Mouse (Mus musculus) megakaryocyte, embryonic 14.5 days (primary cell): ENCODE results near the gene Taok1.

Experiments
- FLI1 ChIP-seq: IDR thresholded peaks from 2 replicates; pipeline ENCODE4 v1.6.1; 2012; ENCODE audit warnings: low read length, inconsistent platforms, mixed read lengths
- GATA1 ChIP-seq: IDR thresholded peaks from 3 replicates; pipeline ENCODE4 v1.6.1; 2012; ENCODE audit warnings: mixed read lengths, low read length, inconsistent platforms, borderline replicate concordance

DNA sequence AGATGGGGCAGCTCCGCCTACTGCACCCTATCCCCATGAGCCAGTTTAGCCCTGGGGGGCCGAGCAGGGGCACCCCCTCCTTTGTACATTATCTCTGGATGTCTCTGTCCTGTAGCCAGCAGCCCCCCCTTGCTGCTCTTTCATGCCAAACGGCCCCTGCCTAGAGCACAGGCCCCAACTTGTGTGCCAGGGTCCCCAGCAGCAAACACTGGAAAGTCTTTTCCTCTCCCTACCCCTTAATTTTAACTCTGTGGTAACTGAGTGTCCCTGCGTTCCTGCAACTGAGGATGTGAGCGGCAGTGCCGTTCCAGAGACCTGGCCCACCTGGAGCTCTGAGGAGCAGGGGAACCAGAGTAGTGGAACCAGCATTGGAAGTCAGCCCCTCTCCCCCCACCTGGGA, 100.7 kb downstream of the Taok1 start:
- TF ChIP-seq GATA1 (no peak), FLI1 (no peak)
